Mouse (Mus musculus) limb, embryonic 12.5 days (tissue): ENCODE results near the gene Lepr. TPM values are rescaled to one million over a fixed set of nuclear protein-coding genes. Genes with fewer than 3 reads are reported as not detected.
"Not testable (repeated sequence)": the region's sequence is repeated elsewhere in the genome, so short reads cannot be mapped to it uniquely, and the experiment has no call there.

ENCODE experiments used
- ATAC-seq: fragments of 200-750 bp; cut with Nextera tagmentation; 2 replicates; pipeline ENCODE4 v1.8.0; 2017; ENCODE audit warnings: low read depth, moderate TSS enrichment; ENCODE audit not compliant: insufficient number of reproducible peaks, insufficient read depth, low FRiP score, low TSS enrichment
- H3K27ac ChIP-seq: fragments of 300-500 bp; sonication (generic); 2 replicates; pipeline ENCODE4 v1.5.1; 2016; ENCODE audit warnings: mild to moderate bottlenecking, moderate library complexity
- H3K27me3 ChIP-seq: fragments of 300-500 bp; sonication (generic); 2 replicates; pipeline ENCODE4 v1.6.1; 2016; ENCODE audit warnings: mild to moderate bottlenecking, moderate library complexity
- H3K36me3 ChIP-seq: fragments of 300-500 bp; sonication (generic); 2 replicates; pipeline ENCODE4 v1.6.1; 2016; ENCODE audit warnings: mild to moderate bottlenecking, moderate library complexity
- H3K4me1 ChIP-seq: fragments of 300-500 bp; sonication (generic); replicated peaks from 2 replicates; pipeline ENCODE4 v1.6.1; 2016
- H3K4me2 ChIP-seq: fragments of 300-500 bp; sonication (generic); 2 replicates; pipeline ENCODE4 v1.6.1; 2016; ENCODE audit warnings: mild to moderate bottlenecking, moderate library complexity
- H3K4me3 ChIP-seq: fragments of 300-500 bp; sonication (generic); replicated peaks from 2 replicates; pipeline ENCODE4 v1.5.1; 2016; ENCODE audit warnings: mild to moderate bottlenecking
- H3K9ac ChIP-seq: fragments of 300-500 bp; sonication (generic); replicated peaks from 2 replicates; pipeline ENCODE4 v1.6.1; 2016; ENCODE audit warnings: mild to moderate bottlenecking, moderate library complexity
- H3K9me3 ChIP-seq: fragments of 300-500 bp; sonication (generic); 2 replicates; pipeline ENCODE4 v1.6.1; 2016; ENCODE audit warnings: mild to moderate bottlenecking, moderate library complexity
- WGBS: fragments of 180-500 bp; shearing (Covaris S2); methylation state at CpG from one replicate; pipeline ENCODE4 v1.1.7; 2016; 5-methylcytosine and 5-hydroxymethylcytosine counted together
- polyA plus RNA-seq: library from polyadenylated mRNA; unstranded; fragments of >200 nt; fragmentation: Nextera tagmentation; extraction: Ambion mirVana; gene quantifications from 2 replicates; pipeline ENCODE4 v1.2.1, GENCODE M21; 2016

Lepr gene
- polyA plus RNA-seq, 1 experiment from 2014 or later = 3.3 TPM

DNA sequence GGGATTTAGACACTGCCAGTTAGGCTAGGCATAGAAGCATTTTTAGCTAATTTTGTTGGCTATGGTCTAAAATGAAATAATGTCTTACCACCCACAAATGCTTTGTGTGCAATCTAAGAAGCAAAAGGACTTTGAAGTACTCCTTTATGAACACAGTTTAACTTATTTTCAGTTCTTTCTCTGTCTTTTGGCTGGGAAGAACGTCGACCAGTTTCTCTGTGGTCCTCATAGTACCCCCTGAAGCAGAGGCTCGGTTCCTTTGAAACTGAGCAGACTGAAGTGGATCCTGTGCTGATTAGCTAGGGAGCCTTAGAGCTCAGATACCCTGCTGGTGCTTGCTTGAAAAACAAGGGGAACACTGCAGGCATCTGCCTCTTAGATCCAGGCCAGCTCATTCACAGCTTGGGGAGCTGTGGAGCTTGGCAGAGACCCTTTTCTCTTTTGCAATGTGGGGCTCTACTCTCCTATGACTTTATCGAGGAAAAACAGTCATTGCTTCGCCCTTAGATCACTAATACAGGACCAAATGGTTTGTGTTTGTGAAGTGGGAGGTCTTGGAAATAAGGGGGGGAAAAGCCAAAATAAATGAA, 1.9 kb downstream of the Lepr start:
- peaks cover 8% of the 10 kb centered on the region for H3K4me1 ChIP-seq
- 5% methylated on average over 5 of the region's 5 CpGs for WGBS
- ATAC-seq = no peak
- H3K36me3 ChIP-seq = no peaks in the 10 kb centered on the region
- no peak overlapping the region for H3K4me2 ChIP-seq
- no peaks in the 10 kb centered on the region for H3K9me3 ChIP-seq
- H3K27me3 ChIP-seq = peaks cover 26% of the 10 kb centered on the region
- H3K27ac ChIP-seq = no peak overlapping the region
- H3K9ac ChIP-seq = no peak overlapping the region
- H3K4me3 ChIP-seq = no peak overlapping the region

DNA sequence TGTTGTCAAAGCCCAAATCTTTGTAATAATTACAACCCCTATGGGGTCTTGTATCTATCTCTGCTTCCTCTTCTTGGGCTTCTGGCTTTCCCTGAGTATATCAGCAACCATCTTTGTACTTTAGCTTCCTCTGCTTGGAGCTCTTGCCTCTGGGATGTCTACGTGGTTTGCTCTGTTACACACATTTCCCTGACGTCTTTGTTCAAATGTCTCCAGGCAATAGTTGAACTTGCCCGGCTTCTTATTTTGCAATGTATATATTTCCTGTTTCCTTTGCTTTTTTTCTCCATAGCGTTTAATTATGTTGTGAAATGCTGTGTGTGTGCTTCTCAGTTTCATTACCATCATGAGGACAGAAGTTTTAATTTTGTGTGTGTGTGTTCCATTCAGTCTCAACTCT, 4.5 kb downstream of the Lepr start:
- Histone ChIP-seq H3K9ac (no peak overlapping the region), H3K27ac (no peak overlapping the region), H3K27me3 (peaks cover 14% of the 10 kb centered on the region), H3K4me2 (no peak overlapping the region), H3K4me1 (peaks cover 8% of the 10 kb centered on the region), H3K4me3 (no peak overlapping the region), H3K36me3 (no peaks in the 10 kb centered on the region), H3K9me3 (no peaks in the 10 kb centered on the region)
- ATAC-seq = no peak
- WGBS = 73% methylated on average over 4 of the region's 4 CpGs

DNA sequence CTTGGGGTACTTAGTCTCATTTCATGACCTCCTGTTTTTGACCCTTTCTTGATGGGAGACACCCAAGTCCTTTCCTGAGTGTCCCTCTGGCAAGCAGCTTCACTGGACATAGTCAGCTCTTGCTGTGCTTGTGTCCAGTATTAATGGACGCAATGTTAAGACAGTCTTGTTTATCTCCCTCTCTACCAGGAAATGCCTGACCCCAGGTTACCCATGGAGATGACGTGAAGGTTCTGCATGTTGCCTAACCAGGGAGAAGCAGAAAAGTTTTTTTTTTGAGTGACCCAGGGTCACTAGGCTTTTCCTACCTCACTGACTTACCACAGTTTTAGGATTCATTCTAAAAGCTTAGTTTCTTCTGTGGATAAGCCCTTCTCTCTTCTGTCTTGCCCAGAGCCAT, 24.8 kb downstream of the Lepr start:
- H3K4me2 ChIP-seq = no peak overlapping the region
- no peak overlapping the region for H3K27ac ChIP-seq
- ATAC-seq = no peak
- 81% methylated on average over 2 of the region's 2 CpGs for WGBS
- H3K27me3 ChIP-seq = no peaks in the 10 kb centered on the region
- no peaks in the 10 kb centered on the region for H3K4me1 ChIP-seq
- H3K36me3 ChIP-seq = no peaks in the 10 kb centered on the region
- H3K9ac ChIP-seq = no peak overlapping the region
- no peak overlapping the region for H3K4me3 ChIP-seq
- peaks cover under 1% of the 10 kb centered on the region; the same call in 1 of the 2 replicates for H3K9me3 ChIP-seq

- H3K27me3 ChIP-seq = no peaks in the 10 kb centered on the region
- no peak for ATAC-seq
- 95% methylated on average over 4 of the region's 4 CpGs for WGBS
These were observed 28.3 kb downstream of the Lepr start for GRCm38 (mm10) chr4:101745534-101745933.

GRCm38 (mm10) chr4:101760490-101760889, 43.3 kb downstream of the Lepr start:
- H3K27ac ChIP-seq = no peak overlapping the region
- 89% methylated on average over 5 of the region's 5 CpGs for WGBS
- no peaks in the 10 kb centered on the region for H3K36me3 ChIP-seq
- H3K27me3 ChIP-seq = no peaks in the 10 kb centered on the region
- no peak overlapping the region for H3K4me3 ChIP-seq
- H3K4me2 ChIP-seq = no peak overlapping the region
- no peak overlapping the region for H3K9ac ChIP-seq
- no peaks in the 10 kb centered on the region for H3K4me1 ChIP-seq
- H3K9me3 ChIP-seq = no peaks in the 10 kb centered on the region
- no peak for ATAC-seq

More at GRCm38 (mm10) chr4:101745534-101745933, 28.3 kb downstream of the Lepr start:
- Histone ChIP-seq H3K9ac (no peak overlapping the region), H3K4me2 (no peak overlapping the region), H3K27ac (no peak overlapping the region), H3K4me3 (no peak overlapping the region), H3K9me3 (no peaks in the 10 kb centered on the region), H3K4me1 (no peaks in the 10 kb centered on the region), H3K36me3 (no peaks in the 10 kb centered on the region)

GRCm38 (mm10) chr4:101843923-101844322, 126.7 kb downstream of the Lepr start, which contains the start of gene B020004J07Rik:
Gene B020004J07Rik, minus strand, starts transcription at chr4:101844023.
- ATAC-seq, H3K4me1 ChIP-seq, H3K9me3 ChIP-seq, H3K36me3 ChIP-seq, H3K9ac ChIP-seq, H3K27ac ChIP-seq, H3K4me3 ChIP-seq, H3K4me2 ChIP-seq, H3K27me3 ChIP-seq: not testable (repeated sequence)
- WGBS = 87% methylated on average over 4 of the region's 4 CpGs

- peaks cover 22% of the 10 kb centered on the region for H3K9me3 ChIP-seq
- WGBS = 65% methylated on average over 2 of the region's 2 CpGs
- ATAC-seq = no peak
- no peak overlapping the region for H3K27ac ChIP-seq
- H3K9ac ChIP-seq = no peak overlapping the region
- no peaks in the 10 kb centered on the region for H3K36me3 ChIP-seq
- no peaks in the 10 kb centered on the region for H3K27me3 ChIP-seq
- no peak overlapping the region for H3K4me2 ChIP-seq
- H3K4me1 ChIP-seq = no peaks in the 10 kb centered on the region
- H3K4me3 ChIP-seq = no peak overlapping the region
These were observed 133.7 kb downstream of the Lepr start for GRCm38 (mm10) chr4:101850908-101851307.

DNA sequence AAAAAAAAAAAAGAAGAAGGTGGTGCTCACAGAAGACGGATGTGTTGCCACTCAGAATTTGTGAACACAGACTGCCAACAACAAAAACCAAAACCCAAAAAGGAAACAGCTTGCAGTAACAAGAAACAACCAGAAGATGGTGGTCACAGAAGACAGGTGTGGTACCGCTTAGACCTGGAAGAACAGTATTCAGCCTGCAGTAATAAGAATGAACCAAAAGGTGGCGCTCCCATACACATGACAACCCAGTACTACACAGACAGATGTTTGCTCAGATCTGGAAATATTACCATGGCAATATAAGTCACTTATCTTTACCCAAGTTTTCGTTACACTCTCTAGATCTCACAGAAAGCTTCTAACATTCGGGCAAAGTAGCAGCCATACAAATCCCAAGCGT, 143.7 kb downstream of the Lepr start:
- H3K4me2 ChIP-seq = no peak overlapping the region
- no peaks in the 10 kb centered on the region for H3K27me3 ChIP-seq
- H3K36me3 ChIP-seq = no peaks in the 10 kb centered on the region
- H3K9ac ChIP-seq = no peak overlapping the region
- no peak for ATAC-seq
- no peak overlapping the region for H3K27ac ChIP-seq
- H3K4me3 ChIP-seq = no peak overlapping the region
- no peaks in the 10 kb centered on the region for H3K4me1 ChIP-seq
- 39% methylated on average over 6 of the region's 6 CpGs for WGBS
- H3K9me3 ChIP-seq = no peaks in the 10 kb centered on the region

- no peak overlapping the region for H3K4me3 ChIP-seq
- 86% methylated on average over 6 of the region's 6 CpGs for WGBS
- no peak for ATAC-seq
These were observed 145.1 kb downstream of the Lepr start for GRCm38 (mm10) chr4:101862289-101862688.

More at GRCm38 (mm10) chr4:101862289-101862688, 145.1 kb downstream of the Lepr start:
- H3K27me3 ChIP-seq = no peaks in the 10 kb centered on the region
- no peaks in the 10 kb centered on the region for H3K4me1 ChIP-seq
- H3K9me3 ChIP-seq = no peaks in the 10 kb centered on the region
- H3K27ac ChIP-seq = no peak overlapping the region
- no peak overlapping the region for H3K4me2 ChIP-seq
- H3K9ac ChIP-seq = no peak overlapping the region
- no peaks in the 10 kb centered on the region for H3K36me3 ChIP-seq

Other genes starting within 250 kb of the Lepr start
- 0.66 and 1.4 TPM in 2 replicates for gene Dnajc6, start 220.8 kb upstream of the Lepr start, polyA plus RNA-seq
- 65.2 and 65.7 TPM in 2 replicates for gene Leprot, start 69.7 kb upstream of the Lepr start, polyA plus RNA-seq
- not detected in 2 replicates for gene B020004J07Rik, start 126.6 kb downstream of the Lepr start, polyA plus RNA-seq
- gene C130073F10Rik, start 176.4 kb downstream of the Lepr start, polyA plus RNA-seq = not detected in 2 replicates
- not detected in 2 replicates for gene Gm12800, start 191.7 kb downstream of the Lepr start, polyA plus RNA-seq
- not detected in 2 replicates for gene Gm12794, start 223.0 kb downstream of the Lepr start, polyA plus RNA-seq